Mouse (Mus musculus) bone marrow macrophage, adult 2 months (primary cell): Measurements from ENCODE around the gene Slc39a5. TPM values are rescaled to one million over a fixed set of nuclear protein-coding genes. Genes with fewer than 3 reads are reported as not detected.
A peak's percentile ranks its signal among the peaks of the same experiment; 100 is the strongest.

Experiments
- H3K27ac ChIP-seq: 2 replicates; pipeline ENCODE4 v1.5.1; 2012; ENCODE audit warnings: low read depth, low read length; ENCODE audit not compliant: insufficient read depth
- H3K4me1 ChIP-seq: 2 replicates; pipeline ENCODE4 v1.6.1; 2012; ENCODE audit warnings: low read length; ENCODE audit not compliant: control insufficient read depth, insufficient read depth
- H3K4me3 ChIP-seq: 2 replicates; pipeline ENCODE4 v1.5.1; 2012; ENCODE audit warnings: mild to moderate bottlenecking, low read length, moderate library complexity; ENCODE audit not compliant: insufficient read depth
- CTCF ChIP-seq: IDR thresholded peaks from 2 replicates; pipeline ENCODE4 v1.5.1; 2012; ENCODE audit warnings: low read depth, mild to moderate bottlenecking, low read length, moderate library complexity
- POLR2A ChIP-seq: IDR thresholded peaks from 2 replicates; pipeline ENCODE4 v1.6.1; 2012; ENCODE audit warnings: mild to moderate bottlenecking, low read depth, low read length, borderline replicate concordance
- polyA plus RNA-seq: library from polyadenylated mRNA; stranded (reverse); fragments of >200 nt; gene quantifications from 2 replicates; pipeline ENCODE4 v1.2.4, GENCODE M21; 2012; ENCODE audit not compliant: missing spikeins, insufficient read depth, insufficient read length

Slc39a5 gene
- polyA plus RNA-seq, 1 experiment, result not detected

DNA sequence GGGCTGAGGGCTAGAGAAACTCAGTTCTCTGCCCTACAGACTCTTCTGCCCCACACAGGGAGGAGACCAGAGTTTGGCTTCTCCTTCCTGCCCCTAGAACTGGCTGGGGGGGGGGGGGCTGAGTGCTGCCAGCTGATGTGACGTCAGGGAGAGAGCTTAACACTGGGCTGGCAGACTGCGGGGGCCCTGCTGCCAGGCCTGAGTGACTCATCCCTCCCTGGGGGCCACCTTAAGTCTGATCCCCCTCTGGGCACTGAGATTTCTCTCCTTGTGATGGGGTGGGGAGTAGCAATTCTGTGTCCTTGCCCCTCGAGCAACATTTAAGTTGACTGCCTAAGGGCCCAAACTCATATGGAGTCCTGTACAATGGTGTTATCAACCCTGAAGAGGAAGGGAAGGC, 22.6 kb downstream of the Slc39a5 start:
- TF ChIP-seq CTCF (no peak), POLR2A (no peak)
- H3K4me1 ChIP-seq, result peaks cover 28% of the 10 kb centered on the region
- peak overlapping the region; percentile 91 for H3K4me3 ChIP-seq
- no peak overlapping the region for H3K27ac ChIP-seq

DNA sequence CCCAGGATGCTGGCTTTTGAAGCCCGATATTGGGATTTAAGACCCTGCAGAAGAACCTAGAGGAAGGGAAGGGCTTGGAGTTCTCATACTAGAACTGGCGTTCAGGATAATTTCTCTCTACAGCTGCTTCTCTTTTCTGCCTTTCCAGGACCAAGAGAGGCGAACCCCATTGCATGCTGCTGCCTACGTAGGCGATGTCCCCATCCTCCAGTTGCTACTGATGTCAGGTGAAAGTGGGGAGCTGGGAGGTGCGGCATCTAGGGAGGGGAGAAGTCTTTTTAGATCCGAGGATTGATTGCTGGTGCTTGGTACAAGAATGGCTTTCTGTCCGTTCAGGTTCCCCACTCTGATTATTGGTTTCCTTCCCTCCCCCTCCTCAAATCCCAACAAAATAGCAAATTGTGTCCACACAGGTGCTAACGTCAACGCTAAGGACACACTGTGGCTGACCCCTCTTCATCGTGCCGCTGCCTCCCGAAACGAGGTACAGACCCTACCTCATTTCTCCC, 23.0 kb downstream of the Slc39a5 start:
- Histone ChIP-seq H3K4me1 (peaks cover 29% of the 10 kb centered on the region), H3K27ac (peak overlapping the region; percentile 70; the same call in 1 of the 2 replicates), H3K4me3 (peak overlapping the region; percentile 91)
- no peak for TF ChIP-seq CTCF

DNA sequence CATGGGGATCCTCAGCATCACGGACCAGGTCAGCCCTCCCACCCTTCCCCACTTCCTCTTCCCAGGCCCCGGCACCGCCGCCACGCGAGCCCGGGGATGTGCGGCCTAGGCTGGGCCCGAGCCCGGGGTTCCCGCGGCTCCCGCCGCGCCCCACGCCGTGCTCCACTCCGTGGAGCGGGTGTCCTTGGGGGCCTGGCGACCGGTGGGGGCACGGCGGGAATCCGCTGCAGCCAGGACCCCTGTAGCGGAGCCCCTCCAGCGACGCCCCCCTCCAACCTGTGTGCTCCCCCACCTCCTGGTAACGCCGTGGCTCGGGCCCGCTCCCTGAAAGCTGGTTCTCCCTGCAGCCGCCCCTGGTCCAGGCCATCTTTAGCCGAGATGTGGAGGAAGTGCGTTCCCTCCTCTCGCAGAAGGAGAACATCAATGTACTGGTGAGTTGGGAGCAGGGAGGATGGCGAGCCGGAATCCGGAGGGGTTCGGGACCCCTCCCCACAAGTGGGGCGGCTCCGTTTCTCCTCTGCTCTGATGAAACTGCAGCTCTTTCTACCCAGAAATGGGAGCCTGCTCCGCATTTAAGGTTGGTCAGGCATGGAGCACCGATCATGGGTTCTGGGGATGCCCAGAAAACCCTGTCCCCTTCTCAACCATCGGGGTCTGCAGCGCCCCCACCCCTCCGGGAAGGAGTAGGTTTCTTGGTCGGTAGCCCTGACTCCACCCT, 23.6 kb downstream of the Slc39a5 start:
- peaks cover 33% of the 10 kb centered on the region for H3K4me1 ChIP-seq
- peak overlapping the region; percentile 91 for H3K4me3 ChIP-seq
- TF ChIP-seq CTCF (no peak), POLR2A (no peak)
- H3K27ac ChIP-seq, result peak overlapping the region; percentile 70

DNA sequence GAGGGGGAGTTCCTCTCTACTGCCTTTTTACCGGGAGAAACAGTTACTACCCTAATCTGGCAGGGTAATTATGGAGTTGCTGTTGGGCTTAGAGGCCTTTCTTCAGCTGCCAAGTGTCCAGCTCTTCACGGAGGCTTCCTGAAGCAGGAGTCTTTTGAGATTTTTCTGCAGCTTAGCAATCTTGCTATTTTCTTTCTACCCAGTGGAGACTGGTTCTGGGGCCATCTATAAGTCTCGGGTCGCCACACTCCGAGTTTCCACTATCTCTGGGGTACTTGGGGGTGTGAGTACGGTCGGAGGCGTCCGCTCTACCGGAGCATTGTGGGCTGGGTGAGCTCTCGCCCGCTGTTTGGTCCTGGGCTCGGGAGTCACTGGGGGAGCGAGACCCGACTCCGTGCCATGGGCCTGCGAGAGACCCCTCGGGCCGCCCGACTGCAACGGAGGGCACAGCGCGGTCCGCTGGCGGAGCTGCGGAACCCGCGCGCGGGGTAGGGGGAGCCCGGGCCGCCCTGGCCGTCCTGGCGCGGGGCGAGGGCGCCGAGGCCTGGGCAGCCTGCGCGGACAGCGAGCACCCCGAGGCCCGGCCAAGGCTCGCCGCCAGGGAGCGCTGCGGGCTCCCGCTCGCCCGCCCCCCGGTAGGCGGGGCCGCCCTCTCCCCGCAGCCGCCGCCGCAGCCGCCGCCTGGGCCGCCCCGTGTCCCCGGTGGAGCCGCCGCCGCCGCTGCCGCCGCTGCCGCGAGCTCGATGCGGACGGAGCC, 24.4 kb downstream of the Slc39a5 start, which contains the start of gene Ankrd52:
TSS of gene Ankrd52 (plus strand) at position 661 of the 757 bp plus-strand sequence.
- Histone ChIP-seq H3K4me3 (peak within 1 kb of the TSS; percentile 91), H3K27ac (peak within 1 kb of the TSS; percentile 91), H3K4me1 (peaks cover 36% of the 10 kb centered on the region)
- TF ChIP-seq CTCF (no peak), POLR2A (0 out of 2 replicates have a peak, but pooled peaks have one; percentile 4)

DNA sequence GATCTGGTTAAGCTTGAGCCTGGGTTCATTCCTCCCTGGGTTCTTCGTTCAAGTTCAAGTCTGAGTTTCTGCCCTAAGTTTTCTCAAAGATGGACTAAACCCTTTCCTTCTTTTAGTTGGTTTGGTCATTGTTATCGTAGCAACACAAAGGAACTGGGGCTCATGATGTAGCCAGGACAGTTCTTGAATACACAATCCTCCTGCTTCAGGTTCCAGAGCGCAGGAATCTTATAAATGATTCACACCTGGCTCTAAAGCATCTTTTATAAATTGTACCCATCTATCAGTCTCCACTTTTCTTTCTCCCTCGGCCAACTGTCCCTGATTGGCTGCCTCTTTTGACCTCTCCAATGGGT, 25.0 kb downstream of the Slc39a5 start:
- TF ChIP-seq CTCF, result no peak
- no peak for TF ChIP-seq POLR2A
- H3K4me3 ChIP-seq, result peak overlapping the region; percentile 91
- peak overlapping the region; percentile 91 for H3K27ac ChIP-seq
- peaks cover 40% of the 10 kb centered on the region for H3K4me1 ChIP-seq

DNA sequence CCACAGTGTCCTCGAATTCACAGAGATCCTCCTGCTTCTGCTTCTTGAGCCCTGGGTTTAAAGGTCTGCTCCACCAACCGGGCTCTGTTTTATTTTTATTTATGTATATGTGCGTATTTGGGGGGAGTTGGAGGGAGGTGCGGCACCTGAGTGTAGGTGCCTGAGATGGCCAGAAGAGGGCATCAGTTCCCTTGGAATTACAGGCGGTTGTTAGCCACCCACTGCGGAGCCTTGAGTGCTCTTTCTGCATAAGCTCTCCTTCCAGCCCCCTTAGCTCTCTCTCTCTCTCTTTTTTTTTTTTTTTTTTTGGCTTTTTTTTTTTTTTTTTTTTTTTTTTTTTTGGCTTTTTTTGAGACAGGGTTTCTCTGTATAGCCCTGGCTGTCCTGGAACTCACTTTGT, 26.6 kb downstream of the Slc39a5 start:
- H3K4me1 ChIP-seq, result peaks cover 56% of the 10 kb centered on the region
- TF ChIP-seq CTCF (0 out of 2 replicates have a peak, but pooled peaks have one; percentile 20), POLR2A (no peak)
- peak overlapping the region; percentile 96 for H3K27ac ChIP-seq
- H3K4me3 ChIP-seq, result no peak overlapping the region

DNA sequence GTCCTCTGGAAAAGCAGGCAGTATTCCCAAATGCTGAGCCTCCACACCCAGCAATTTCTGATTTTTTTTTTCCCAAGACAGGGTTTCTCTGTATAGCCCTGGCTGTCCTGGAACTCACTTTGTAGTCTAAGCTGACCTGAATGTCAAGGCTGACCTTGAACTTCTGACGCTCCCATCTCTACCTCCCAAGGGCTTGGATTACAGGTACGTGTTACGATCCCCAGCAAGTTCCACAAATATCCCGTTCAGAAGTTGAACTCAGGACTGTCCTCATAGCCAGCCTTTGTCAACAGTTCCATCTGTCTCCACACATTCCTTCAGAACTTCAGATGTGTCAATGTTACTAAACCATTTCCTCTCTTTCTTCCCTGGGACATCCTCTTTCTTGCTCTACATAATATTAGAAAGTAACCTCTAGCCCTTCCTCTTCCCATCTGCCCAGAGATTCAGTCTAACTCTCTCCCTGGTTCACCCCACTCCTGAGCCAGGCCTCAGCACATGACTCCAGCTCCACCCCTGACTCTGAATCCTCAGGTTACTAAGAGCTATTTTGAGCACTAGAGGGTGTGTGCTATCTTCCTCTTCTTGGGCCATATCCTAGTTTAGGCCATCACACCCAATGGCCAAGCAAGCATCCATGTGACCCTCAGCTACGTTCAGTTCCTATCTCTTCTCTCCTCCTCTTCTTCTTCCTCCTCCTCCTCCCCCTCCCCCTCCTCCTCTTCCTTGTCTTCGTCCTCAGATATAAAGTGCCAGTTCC, 27.9 kb downstream of the Slc39a5 start:
- Histone ChIP-seq H3K4me3 (no peak overlapping the region), H3K4me1 (peaks cover 48% of the 10 kb centered on the region), H3K27ac (peak overlapping the region; percentile 96)
- TF ChIP-seq POLR2A, result no peak
- TF ChIP-seq CTCF, result no peak

DNA sequence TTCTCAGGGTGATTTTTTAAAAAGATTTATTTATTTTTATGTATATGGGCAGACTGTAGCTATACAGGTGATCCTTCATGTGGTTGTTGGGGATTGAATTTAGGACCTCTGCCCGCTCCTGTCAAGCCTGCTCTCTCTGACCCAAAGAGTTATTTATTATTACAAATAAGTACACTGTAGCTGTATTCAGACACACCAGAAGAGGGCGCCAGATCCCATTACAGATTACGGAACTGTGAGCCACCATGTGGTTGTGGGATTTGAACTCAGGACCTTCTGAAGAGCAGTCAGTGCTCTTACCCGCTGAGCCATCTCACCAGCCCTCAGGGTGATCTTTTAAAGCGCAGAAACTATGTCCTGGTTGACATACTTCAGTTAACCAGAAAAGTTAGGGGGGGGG, 28.9 kb downstream of the Slc39a5 start:
- Histone ChIP-seq H3K4me1 (peaks cover 50% of the 10 kb centered on the region), H3K27ac (peak overlapping the region; percentile 58), H3K4me3 (no peak overlapping the region)
- TF ChIP-seq POLR2A (no peak), CTCF (peak; percentile 47)

DNA sequence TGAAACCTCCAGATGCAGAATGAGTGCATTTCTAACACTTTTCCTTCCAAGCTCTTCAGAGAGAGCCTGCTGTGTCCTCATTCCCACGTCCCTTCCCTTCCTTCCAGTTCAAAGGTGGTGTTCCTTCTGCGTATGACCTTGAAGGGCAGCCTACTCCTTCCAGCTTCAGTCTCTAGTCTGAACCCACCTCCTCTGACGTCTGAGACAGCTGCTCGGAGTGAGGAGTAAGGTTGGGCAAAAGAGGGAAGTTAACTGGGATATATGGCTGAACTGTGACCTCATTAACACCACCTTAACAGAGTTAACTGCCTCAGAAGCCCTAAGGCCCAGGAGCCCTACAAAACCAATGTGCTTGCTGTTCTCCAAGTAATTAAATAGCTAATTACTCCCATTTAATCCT, 30.4 kb downstream of the Slc39a5 start:
- H3K4me1 ChIP-seq, result peaks cover 42% of the 10 kb centered on the region
- no peak overlapping the region; the same call in 1 of the 2 replicates for H3K4me3 ChIP-seq
- TF ChIP-seq CTCF, result no peak
- no peak for TF ChIP-seq POLR2A
- H3K27ac ChIP-seq, result peak overlapping the region; percentile 43
